Mouse (Mus musculus): Measurements from ENCODE around the gene Dusp15. TPM values are rescaled to one million over a fixed set of nuclear protein-coding genes. Genes with fewer than 3 reads are reported as not detected.

Dusp15 gene
- 6.9 and 8.8 TPM in 2 replicates for polyA plus RNA-seq (2015; fragmentation: Nextera tagmentation; extraction: Ambion mirVana)

DNA sequence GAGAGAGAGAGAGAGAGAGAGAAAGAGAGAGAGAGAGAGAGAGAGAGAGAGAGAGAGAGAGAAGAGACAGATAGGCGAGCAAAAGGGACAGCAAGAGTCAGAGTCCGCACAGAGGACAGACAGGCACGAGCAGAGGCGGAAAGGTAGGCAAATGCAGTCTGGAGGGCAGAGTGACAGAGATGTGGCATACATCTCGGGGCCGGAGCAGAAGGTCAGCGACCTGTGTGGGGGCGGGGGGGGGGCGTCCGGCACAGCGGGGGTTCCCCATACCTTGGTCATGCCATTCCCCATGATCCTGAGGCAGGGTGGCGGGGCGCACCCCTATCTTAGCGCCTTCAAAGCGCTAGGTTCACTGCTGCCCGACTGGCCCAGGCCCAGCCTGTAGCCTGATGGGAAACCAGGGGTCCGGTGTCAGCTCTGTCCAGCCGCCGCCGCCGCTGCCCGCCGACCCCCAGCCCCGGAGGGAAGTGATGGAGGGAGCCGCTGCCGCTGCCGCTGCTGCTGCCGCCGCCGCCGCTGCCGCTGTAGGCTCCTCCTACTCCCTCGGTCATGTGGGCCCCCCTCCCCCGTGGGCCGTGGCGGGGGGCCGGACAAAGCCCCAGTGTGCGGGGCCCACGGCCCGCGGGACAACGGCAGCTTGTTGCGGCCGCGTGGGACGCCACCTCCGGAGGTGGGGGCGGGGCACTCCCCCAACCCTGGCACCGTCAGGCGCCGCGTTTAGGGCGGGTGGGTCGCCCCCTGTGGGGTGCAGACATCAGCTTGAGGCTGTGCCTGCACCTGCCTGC lies at the start of gene Dusp15:
Gene Dusp15, minus strand, starts transcription at position 634 of the 785 bp plus-strand sequence.
- under 1% methylated on average over 41 of the region's 54 CpGs for WGBS
- no peak for TF ChIP-seq CTCF (IDR thresholded peaks at IDR 0.05; ENCODE audit: low read depth)
- no peaks in the 10 kb centered on the region; the same call in none of the 2 replicates for H3K4me1 ChIP-seq (replicated peaks; ENCODE audit: insufficient read depth, low read length)
- peak within 1 kb of the TSS; percentile 99 for H3K4me2 ChIP-seq (ENCODE audit: low read length)
- ATAC-seq (replicated peaks; ENCODE audit: low FRiP score, low read depth), result peak; percentile 41
- no peak for DNase-seq (ENCODE audit: low spot score)
- H3K4me3 ChIP-seq (replicated peaks; ENCODE audit: low read depth, low read length), result peak within 1 kb of the TSS; percentile 66
- H3K27me3 ChIP-seq (ENCODE audit: insufficient read depth, low read length), result peaks cover 6% of the 10 kb centered on the region; the same call in 1 of the 2 replicates
- peak within 1 kb of the TSS; percentile 42; the same call in 1 of the 2 replicates for H3K27ac ChIP-seq
- H3K9ac ChIP-seq (ENCODE audit: low read depth, low read length), result peak within 1 kb of the TSS; percentile 61; the same call in 1 of the 2 replicates
- no peaks in the 10 kb centered on the region for H3K36me3 ChIP-seq (ENCODE audit: insufficient read depth, low read length)
- no peaks in the 10 kb centered on the region for H3K9me3 ChIP-seq (replicated peaks; ENCODE audit: low read length)

DNA sequence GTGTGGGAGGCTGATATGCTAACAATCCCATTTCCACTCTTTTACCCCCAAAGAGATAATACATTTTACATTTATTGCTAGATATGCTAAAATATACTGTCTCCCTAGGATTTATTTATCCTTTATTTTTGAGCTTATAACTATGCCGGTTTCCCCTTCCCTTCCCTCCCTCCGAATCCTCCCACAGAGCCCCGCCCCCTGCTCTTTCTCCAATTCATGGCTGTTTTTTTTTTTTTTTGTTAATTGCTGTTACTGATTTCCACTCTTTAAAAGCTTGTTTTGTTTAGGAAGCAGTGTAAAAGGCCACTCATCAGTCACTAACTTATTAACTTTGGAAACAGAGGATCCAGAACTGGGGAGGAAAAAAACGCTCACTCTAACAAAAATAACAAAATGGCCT lies 45.5 kb upstream of the Dusp15 start:
- TF ChIP-seq CTCF (IDR thresholded peaks at IDR 0.05; ENCODE audit: low read depth), result no peak
- Histone ChIP-seq H3K4me1 (replicated peaks; ENCODE audit: insufficient read depth, low read length) (no peaks in the 10 kb centered on the region), H3K27me3 (ENCODE audit: insufficient read depth, low read length) (no peaks in the 10 kb centered on the region), H3K36me3 (ENCODE audit: insufficient read depth, low read length) (no peaks in the 10 kb centered on the region), H3K4me2 (ENCODE audit: low read length) (no peak overlapping the region), H3K4me3 (replicated peaks; ENCODE audit: low read depth, low read length) (no peak overlapping the region), H3K9me3 (replicated peaks; ENCODE audit: low read length) (no peaks in the 10 kb centered on the region), H3K9ac (ENCODE audit: low read depth, low read length) (no peak overlapping the region), H3K27ac (no peak overlapping the region)
- 30% methylated on average over 4 of the region's 4 CpGs for WGBS
- ATAC-seq (replicated peaks; ENCODE audit: low FRiP score, low read depth), result no peak
- DNase-seq (ENCODE audit: low spot score), result peak; percentile 5

DNA sequence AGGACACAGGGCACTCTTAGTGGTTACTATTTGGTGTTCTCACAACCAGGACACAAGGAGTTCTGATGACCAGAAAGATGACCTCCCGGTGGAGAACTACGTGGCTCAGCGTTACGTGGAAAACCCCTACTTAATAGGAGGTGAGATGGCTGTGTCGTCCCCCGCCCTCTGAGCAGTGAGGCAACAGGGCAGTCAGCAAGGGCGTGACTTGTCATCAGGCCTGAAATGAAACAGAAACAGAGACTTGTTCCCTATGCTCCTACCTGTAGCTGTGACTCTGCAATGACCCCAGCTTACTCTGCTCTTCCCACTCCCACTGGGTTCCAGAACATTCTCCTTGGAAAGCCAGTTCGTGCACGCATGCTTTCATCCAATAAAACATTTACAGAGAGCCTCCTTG lies 40.0 kb upstream of the Dusp15 start:
- ATAC-seq (replicated peaks; ENCODE audit: low FRiP score, low read depth), result no peak
- no peak overlapping the region for H3K27ac ChIP-seq
- no peaks in the 10 kb centered on the region for H3K4me1 ChIP-seq (replicated peaks; ENCODE audit: insufficient read depth, low read length)
- H3K9me3 ChIP-seq (replicated peaks; ENCODE audit: low read length), result no peaks in the 10 kb centered on the region
- H3K27me3 ChIP-seq (ENCODE audit: insufficient read depth, low read length), result no peaks in the 10 kb centered on the region
- DNase-seq (ENCODE audit: low spot score), result no peak
- no peak overlapping the region for H3K4me3 ChIP-seq (replicated peaks; ENCODE audit: low read depth, low read length)
- no peak overlapping the region for H3K4me2 ChIP-seq (ENCODE audit: low read length)
- H3K9ac ChIP-seq (ENCODE audit: low read depth, low read length), result no peak overlapping the region
- no peaks in the 10 kb centered on the region for H3K36me3 ChIP-seq (ENCODE audit: insufficient read depth, low read length)
- WGBS, result 74% methylated on average over 9 of the region's 9 CpGs
- no peak for TF ChIP-seq CTCF (IDR thresholded peaks at IDR 0.05; ENCODE audit: low read depth)

DNA sequence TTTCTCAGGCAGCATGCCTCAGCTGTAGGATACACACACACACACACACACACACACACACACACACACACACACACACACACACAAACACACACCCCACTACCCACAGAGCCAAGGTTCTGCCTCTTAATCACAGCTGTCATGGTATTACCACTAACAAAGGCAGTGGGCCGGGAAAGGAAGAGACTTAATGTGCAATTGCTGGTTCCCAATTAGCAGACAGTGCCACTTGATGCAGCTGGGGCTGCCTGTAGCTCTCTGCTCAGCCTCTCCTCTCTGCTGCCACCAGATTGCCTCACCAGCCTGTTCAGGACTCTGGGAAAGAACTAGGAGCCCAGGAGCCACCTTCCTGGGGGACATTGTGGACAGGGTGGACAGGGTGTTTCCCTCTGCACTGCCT lies 34.1 kb upstream of the Dusp15 start:
- WGBS, result 18% methylated on average over 1 of the region's 1 CpGs
- Histone ChIP-seq H3K36me3 (ENCODE audit: insufficient read depth, low read length) (no peaks in the 10 kb centered on the region), H3K4me2 (ENCODE audit: low read length) (no peak overlapping the region), H3K9me3 (replicated peaks; ENCODE audit: low read length) (no peaks in the 10 kb centered on the region), H3K27me3 (ENCODE audit: insufficient read depth, low read length) (no peaks in the 10 kb centered on the region), H3K9ac (ENCODE audit: low read depth, low read length) (no peak overlapping the region), H3K4me3 (replicated peaks; ENCODE audit: low read depth, low read length) (no peak overlapping the region), H3K27ac (no peak overlapping the region), H3K4me1 (replicated peaks; ENCODE audit: insufficient read depth, low read length) (no peaks in the 10 kb centered on the region)
- ATAC-seq (replicated peaks; ENCODE audit: low FRiP score, low read depth) (no peak), DNase-seq (ENCODE audit: low spot score) (no peak)
- TF ChIP-seq CTCF (IDR thresholded peaks at IDR 0.05; ENCODE audit: low read depth), result no peak

DNA sequence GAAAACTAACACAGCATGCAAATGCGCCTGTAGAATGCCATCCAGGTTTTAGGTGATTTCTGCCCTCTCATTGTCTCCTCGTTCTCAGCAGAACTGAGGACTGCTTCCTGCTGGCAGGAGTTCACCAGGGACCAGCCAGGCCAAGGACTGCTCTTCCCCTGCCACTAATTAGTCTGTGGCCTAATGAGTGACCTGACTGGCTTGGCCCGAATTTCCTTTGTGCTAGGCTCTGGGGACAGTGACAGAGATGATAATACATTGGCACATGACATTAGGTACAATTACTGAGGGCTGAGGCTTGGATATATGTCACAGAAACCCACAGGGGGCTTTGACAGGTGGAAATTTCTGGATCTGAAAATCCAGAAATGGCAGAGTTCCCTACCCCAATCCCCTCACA lies 25.5 kb upstream of the Dusp15 start:
- no peak overlapping the region for H3K4me3 ChIP-seq (replicated peaks; ENCODE audit: low read depth, low read length)
- no peaks in the 10 kb centered on the region for H3K27me3 ChIP-seq (ENCODE audit: insufficient read depth, low read length)
- H3K36me3 ChIP-seq (ENCODE audit: insufficient read depth, low read length), result no peaks in the 10 kb centered on the region
- ATAC-seq (replicated peaks; ENCODE audit: low FRiP score, low read depth), result no peak
- H3K27ac ChIP-seq, result no peak overlapping the region
- H3K4me1 ChIP-seq (replicated peaks; ENCODE audit: insufficient read depth, low read length), result no peaks in the 10 kb centered on the region
- WGBS, result 63% methylated on average over 3 of the region's 3 CpGs
- no peak for DNase-seq (ENCODE audit: low spot score)
- no peaks in the 10 kb centered on the region for H3K9me3 ChIP-seq (replicated peaks; ENCODE audit: low read length)
- TF ChIP-seq CTCF (IDR thresholded peaks at IDR 0.05; ENCODE audit: low read depth), result no peak
- H3K9ac ChIP-seq (ENCODE audit: low read depth, low read length), result no peak overlapping the region
- H3K4me2 ChIP-seq (ENCODE audit: low read length), result no peak overlapping the region

GRCm38 (mm10) chr2:152965555-152965954 lies 14.1 kb upstream of the Dusp15 start:
- Histone ChIP-seq H3K4me1 (replicated peaks; ENCODE audit: insufficient read depth, low read length) (no peaks in the 10 kb centered on the region), H3K9me3 (replicated peaks; ENCODE audit: low read length) (no peaks in the 10 kb centered on the region), H3K4me2 (ENCODE audit: low read length) (no peak overlapping the region), H3K27me3 (ENCODE audit: insufficient read depth, low read length) (no peaks in the 10 kb centered on the region), H3K36me3 (ENCODE audit: insufficient read depth, low read length) (no peaks in the 10 kb centered on the region), H3K27ac (no peak overlapping the region), H3K9ac (ENCODE audit: low read depth, low read length) (no peak overlapping the region), H3K4me3 (replicated peaks; ENCODE audit: low read depth, low read length) (no peak overlapping the region)
- 72% methylated on average over 4 of the region's 4 CpGs for WGBS
- DNase-seq (ENCODE audit: low spot score), result no peak
- no peak for TF ChIP-seq CTCF (IDR thresholded peaks at IDR 0.05; ENCODE audit: low read depth)
- no peak for ATAC-seq (replicated peaks; ENCODE audit: low FRiP score, low read depth)
